Mouse (Mus musculus) liver, postnatal 0 days (tissue): ENCODE measurements around the gene Slc12a3.

Experiments
- CTCF ChIP-seq: sonication (generic); IDR thresholded peaks from 2 replicates; pipeline ENCODE4 v1.5.1; 2016; ENCODE audit warnings: antibody characterized with exemption, low read depth
- EP300 ChIP-seq: IDR thresholded peaks from 2 replicates; pipeline ENCODE4 v1.6.1; 2016; ENCODE audit warnings: antibody characterized with exemption, low read depth, mild to moderate bottlenecking

DNA sequence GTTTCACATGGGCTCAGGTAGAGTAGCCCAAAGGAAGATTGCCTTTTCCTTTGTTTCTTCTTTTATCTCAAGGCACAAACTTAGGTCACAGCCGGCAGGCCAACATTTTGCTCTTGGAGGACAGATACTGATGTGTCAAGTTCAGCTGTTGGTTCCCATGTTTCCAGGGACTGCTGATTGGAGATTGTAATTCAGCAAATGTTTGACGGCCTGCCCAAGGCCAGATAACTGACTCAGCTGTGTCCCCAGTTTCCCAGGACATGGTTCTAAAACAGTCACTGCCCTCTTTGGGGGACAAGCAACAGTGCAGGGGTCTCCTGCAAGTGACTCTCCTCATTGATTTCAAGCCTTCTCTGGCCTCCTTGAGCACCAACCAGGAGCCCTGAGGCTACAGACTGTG, 9.0 kb upstream of the Slc12a3 start:
- TF ChIP-seq CTCF, result no peak
- no peak for TF ChIP-seq EP300
